Mouse (Mus musculus): ENCODE results near the gene Macrod1.

The Macrod1 gene

GRCm38 (mm10) chr19:7083035-7083794, 26.6 kb downstream of the Macrod1 start:
- DNase-seq: no peak

DNA sequence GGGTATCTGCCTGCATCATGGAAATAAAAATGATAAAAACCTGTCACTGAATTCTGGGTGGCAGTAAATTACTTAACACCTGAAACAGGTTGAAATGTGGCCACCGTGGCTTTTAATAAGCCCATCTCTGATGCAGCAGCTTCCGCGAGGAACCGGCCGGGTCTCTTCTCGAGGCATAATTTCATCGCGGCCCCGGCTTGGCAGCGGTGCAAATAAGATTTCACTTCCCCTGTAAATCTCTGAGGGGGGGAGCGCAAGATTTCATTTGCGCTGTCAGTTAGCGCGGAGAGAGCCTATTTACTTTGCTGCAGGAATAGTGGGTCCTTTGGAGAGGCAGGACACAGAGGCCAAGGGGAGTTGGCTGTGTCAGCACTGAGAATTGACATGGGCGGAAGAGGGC, 28.1 kb downstream of the Macrod1 start:
- no peak for DNase-seq

- DNase-seq: no peak
Measured at GRCm38 (mm10) chr19:7088558-7088957, 31.9 kb downstream of the Macrod1 start.

DNA sequence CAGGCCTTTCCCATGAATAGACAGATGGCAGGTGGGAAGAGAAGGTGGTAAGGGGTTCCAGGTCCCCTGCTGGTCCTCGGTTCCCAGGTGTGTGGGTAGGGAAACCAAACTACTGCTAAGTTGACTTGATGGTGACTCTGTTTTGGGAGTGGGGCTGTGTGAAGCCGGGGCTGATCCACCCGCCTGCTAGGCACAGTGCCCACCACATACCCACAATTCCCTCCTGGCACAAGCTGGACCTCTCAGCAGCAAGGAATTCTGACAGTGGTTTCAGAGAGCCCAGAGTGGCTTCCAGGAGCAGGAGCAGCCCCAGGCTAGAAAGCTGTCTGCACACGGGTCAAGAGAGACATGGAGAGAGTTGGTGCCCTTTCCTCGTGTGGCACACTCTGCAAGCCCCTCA, 32.4 kb downstream of the Macrod1 start:
- DNase-seq: no peak

DNA sequence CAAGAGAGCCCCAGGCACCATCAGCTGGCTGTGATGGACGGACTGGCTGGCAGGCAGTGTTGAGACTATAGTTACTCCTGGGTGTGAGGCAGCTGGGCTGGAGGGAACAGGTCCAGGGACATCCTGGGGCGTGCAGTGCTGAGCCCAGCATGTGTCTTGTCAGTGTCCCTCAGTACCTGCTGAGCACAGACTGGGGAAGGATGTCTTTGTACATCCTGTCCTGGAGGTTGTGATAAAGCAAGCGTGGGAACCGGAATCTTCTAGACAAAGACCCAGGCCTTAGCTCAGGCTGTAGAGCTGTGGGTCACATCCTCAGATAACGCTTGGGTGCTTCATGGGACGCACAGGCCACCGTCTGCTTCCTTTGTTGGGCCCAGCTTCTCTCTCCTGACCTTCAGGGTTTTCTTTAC, 33.2 kb downstream of the Macrod1 start:
- DNase-seq: no peak

DNA sequence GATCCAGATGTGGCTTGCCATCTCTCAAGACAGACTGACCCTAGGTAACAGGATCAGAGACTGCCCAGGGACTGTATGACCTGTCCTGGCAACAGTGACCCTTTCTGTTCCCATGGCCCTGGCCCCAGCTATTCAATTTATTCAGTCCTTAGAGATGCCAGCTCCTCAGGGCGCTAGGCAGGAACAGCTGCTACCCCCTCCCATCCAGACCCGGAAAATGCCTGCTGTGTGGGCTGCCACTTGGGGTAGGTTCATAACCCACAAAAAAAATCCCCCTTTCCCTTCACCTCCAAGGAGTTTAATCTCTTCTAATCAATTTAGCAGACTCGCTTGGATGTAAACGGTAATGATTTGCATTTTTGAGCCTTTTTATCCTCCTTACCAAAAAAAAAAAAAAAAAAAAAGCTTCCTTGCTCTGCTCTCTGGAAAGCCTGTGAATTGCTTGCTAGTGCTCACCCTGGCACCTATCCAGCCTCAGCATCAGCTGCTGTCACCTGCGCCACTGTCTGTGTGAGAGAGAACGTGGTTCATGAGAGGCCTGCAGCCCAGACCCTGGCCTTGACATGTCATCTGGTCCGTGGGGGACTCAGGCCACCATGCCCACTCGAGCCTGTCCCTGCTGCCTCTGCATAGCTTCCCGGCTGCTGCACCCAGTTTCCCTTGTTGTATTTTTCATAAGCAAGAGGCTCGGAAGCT, 33.9 kb downstream of the Macrod1 start:
- no peak for DNase-seq

- no peak for DNase-seq
Measured at GRCm38 (mm10) chr19:7091448-7092050, 34.9 kb downstream of the Macrod1 start.

GRCm38 (mm10) chr19:7092756-7093155, 36.1 kb downstream of the Macrod1 start:
- no peak for DNase-seq

- DNase-seq: no peak
Measured at GRCm38 (mm10) chr19:7099620-7100155, 43.1 kb downstream of the Macrod1 start.

DNA sequence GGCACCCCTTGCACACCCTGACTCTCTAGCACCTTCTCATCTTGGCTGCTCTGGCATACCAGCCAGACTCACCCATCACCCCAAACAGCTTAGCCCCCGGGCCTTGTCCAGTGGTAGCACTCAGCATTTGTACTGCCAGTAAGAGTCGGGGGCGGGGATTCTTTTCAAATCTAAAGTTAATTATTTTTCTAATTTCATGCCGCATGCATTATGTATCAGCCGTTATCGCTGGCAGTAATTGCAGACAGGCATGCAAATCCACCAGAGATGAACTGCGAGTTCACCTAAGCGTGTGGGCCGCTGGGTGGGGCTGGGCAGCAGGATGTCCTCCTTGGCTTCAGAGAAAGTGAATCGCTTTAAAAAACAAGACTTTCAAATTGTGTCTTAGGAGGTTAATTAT, 45.4 kb downstream of the Macrod1 start:
- no peak for DNase-seq

DNA sequence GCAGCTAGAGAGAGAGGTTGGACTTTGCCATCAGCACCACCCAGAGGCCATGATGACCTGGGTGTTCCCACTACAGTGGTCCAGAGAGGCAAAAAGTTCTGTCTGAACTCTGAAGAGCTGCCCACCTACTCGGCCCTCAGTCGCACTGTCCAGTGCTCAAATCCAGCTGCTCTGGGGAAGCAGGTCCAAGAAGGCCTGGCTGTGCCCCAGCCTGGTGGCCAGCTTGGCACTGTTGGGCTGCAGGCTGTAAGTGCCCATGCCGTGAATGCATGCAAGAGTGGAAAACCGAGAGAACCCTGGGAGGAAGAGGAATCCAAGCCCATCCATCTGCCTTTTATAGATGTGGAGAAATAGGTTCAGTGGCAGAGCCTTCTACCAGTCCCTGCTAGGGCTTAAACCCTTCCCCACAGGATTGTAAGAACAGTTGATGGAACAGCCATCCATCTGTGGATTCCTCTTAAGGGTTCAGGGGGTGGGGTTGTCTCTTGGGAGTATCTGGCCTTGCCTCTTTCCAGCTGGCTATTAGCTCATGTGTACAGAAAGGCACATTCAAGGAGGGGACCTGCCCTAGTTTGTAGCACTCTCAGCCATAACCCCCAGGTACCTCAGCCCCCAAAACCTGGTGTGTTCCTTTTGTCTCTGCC, 46.9 kb downstream of the Macrod1 start:
- DNase-seq: no peak

DNA sequence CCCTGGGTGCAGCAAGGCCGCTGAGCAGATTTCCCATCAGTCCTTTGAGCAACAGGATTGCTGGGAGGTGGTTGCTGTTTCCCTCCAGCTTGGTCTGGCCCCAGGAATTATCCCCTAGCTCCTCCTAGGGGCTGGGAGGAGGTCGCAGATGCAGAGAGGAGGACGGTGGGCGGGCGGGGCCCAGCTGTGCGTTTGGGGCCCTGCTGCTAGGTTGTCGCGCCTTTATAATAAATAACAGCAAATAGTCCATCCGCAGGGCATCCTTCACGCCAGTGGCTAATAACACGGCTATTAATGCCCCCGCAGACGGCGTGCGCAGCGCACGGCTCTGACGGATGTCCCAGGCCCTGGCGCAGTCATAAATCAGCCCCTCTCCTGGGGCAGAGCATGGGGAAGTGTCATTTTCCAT, 47.4 kb downstream of the Macrod1 start:
- no peak for DNase-seq

GRCm38 (mm10) chr19:7105544-7105943, 48.9 kb downstream of the Macrod1 start, which contains the start of gene Flrt1:
Gene Flrt1 (minus strand): TSS chr19:7105729.
- DNase-seq: no peak

- no peak for DNase-seq
Measured at GRCm38 (mm10) chr19:7106566-7106965, 50.0 kb downstream of the Macrod1 start.

- no peak for DNase-seq
Measured at GRCm38 (mm10) chr19:7107174-7107573, 50.6 kb downstream of the Macrod1 start.

DNA sequence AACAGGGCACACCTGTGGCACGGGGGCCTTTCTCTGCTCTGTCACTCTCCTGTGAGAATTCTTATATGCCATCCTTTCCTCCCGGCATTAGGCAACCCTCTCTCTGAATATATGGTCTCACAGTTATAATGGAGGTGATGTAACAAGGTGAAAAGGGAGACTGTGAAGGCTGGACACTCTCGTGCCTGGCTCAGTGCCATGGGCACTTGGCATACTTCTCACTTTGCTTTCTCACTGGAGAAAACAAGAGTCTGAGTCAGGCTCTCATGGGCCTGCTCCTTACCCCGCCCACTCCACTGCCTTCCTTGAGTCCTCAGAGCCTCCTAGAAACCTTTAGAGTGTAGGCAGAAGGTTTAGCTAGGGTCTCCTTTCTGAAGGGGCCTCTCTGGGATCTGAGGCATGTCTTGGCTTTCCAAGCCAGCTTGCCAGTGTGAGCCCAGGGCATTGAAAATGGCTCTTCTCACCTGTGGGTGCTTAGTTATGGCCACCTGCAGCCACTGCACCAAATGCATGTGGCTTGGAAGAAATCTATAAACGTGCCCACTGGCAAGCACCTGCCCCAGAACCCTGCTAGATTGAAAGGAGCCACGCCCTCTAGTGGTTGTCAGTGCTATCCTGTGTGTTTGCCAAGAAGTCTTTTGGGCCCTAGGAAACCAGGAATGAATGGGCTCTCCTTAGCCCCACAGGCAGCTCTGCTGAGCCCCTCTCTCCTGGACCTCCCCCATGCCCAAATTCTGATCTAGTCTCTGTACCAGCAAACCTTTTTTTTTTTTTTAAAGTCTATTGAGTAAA, 51.7 kb downstream of the Macrod1 start:
- DNase-seq: no peak

- no peak for DNase-seq
Measured at GRCm38 (mm10) chr19:7110097-7110496, 53.5 kb downstream of the Macrod1 start.

DNA sequence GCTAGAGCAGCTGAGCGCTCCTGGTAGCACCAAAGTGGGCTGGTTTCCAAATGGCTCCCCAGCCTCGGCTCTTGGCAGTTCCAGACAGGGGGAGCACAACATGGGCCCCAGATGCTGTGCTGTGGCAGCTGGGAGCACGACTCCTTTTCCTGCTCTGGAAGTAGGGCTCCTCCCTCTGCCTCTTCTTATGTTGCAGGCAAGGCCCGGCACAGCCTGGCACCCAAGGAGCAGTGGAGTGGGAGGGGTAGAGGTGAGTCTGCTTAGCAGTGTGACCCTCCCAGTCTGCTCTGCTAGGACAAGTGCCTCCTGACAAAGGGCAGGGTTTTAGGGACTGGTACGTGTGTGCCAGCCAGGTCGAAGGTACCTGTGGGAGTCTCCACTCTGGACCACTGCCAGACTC, 54.3 kb downstream of the Macrod1 start:
- no peak for DNase-seq

- DNase-seq: no peak
Measured at GRCm38 (mm10) chr19:7111309-7111708, 54.7 kb downstream of the Macrod1 start.

- DNase-seq: no peak
Measured at GRCm38 (mm10) chr19:7111710-7112109, 55.1 kb downstream of the Macrod1 start.

DNA sequence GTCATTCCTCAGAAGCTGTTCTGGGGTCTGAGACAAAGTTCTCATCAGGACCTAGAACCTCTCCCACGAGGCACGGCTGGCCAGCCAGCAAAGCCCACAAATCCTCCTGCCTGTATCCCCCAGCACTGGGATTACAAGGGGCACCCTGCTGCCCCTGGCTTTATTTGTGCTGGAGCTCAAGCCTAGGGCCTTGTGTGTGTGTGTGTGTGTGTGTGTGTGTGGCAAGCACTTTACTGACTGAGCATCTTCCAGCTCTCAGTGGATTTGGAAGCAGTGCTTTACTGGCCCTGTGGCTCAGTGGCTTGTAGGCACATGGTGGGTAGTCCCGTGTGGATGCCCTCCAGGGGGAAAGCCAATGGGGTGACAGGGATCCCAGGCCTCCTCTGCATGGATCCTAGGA, 56.0 kb downstream of the Macrod1 start:
- no peak for DNase-seq

DNA sequence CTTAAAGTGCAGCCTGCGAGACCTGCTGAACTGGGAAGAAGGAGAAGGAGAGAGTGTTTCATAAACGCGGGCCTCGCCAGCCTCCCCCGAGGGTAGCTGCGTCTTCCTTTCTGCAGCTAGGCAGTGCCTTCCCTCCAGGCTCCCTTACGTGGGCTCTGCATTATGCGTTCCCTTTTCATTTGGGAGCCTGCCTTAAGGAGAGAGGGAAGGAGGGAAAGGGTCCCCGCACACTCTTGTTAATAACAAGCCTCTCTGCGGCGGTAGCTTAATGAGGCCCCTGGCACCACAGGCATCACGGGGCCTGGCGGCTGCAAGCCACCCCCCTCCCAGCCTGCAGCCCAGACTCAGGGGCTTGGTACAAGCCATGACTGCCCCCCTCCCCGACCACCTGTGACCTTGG, 57.0 kb downstream of the Macrod1 start:
- no peak for DNase-seq
